Mouse (Mus musculus): Measurements from ENCODE around the gene Disp2.

GRCm38 (mm10) chr2:118822800-118823199, 43.3 kb downstream of the Disp2 start:
- no peak for TF ChIP-seq CTCF (IDR thresholded peaks at IDR 0.05; ENCODE audit: low read depth)
- no peak for TF ChIP-seq EP300 (IDR thresholded peaks at IDR 0.05; ENCODE audit: low read depth)

Measured in heart, postnatal 0 days (tissue).